Mouse (Mus musculus) hindbrain, embryonic 12.5 days (tissue): ENCODE data around the gene Aph1b. TPM values are rescaled to one million over a fixed set of nuclear protein-coding genes. Genes with fewer than 3 reads are reported as not detected.
"Not testable (repeated sequence)": the region's sequence is repeated elsewhere in the genome, so short reads cannot be mapped to it uniquely, and the experiment has no call there.

Experiments used
- ATAC-seq: fragments of 200-750 bp; cut with Nextera tagmentation; 2 replicates; pipeline ENCODE4 v1.8.0; 2017; ENCODE audit warnings: moderate TSS enrichment; ENCODE audit not compliant: low FRiP score
- H3K27ac ChIP-seq: fragments of 300-500 bp; sonication (generic); 2 replicates; pipeline ENCODE4 v1.5.1; 2016; ENCODE audit warnings: mild to moderate bottlenecking
- H3K27me3 ChIP-seq: fragments of 300-500 bp; sonication (generic); 2 replicates; pipeline ENCODE4 v1.6.1; 2016; ENCODE audit warnings: mild to moderate bottlenecking
- H3K36me3 ChIP-seq: fragments of 300-500 bp; sonication (generic); 2 replicates; pipeline ENCODE4 v1.6.1; 2016; ENCODE audit warnings: mild to moderate bottlenecking
- H3K4me1 ChIP-seq: fragments of 300-500 bp; sonication (generic); 2 replicates; pipeline ENCODE4 v1.6.1; 2016
- H3K4me2 ChIP-seq: fragments of 300-500 bp; sonication (generic); replicated peaks from 2 replicates; pipeline ENCODE4 v1.6.1; 2016; ENCODE audit warnings: mild to moderate bottlenecking
- H3K4me3 ChIP-seq: fragments of 300-500 bp; sonication (generic); 2 replicates; pipeline ENCODE4 v1.5.1; 2016; ENCODE audit warnings: mild to moderate bottlenecking
- H3K9ac ChIP-seq: fragments of 300-500 bp; sonication (generic); 2 replicates; pipeline ENCODE4 v1.6.1; 2016; ENCODE audit warnings: mild to moderate bottlenecking, moderate library complexity
- H3K9me3 ChIP-seq: fragments of 300-500 bp; sonication (generic); replicated peaks from 2 replicates; pipeline ENCODE4 v1.6.1; 2016; ENCODE audit warnings: mild to moderate bottlenecking
- WGBS: fragments of 180-500 bp; shearing (Covaris S2); methylation state at CpG from one replicate; pipeline ENCODE4 v1.1.7; 2016; 5-methylcytosine and 5-hydroxymethylcytosine counted together
- polyA plus RNA-seq: library from polyadenylated mRNA; unstranded; fragments of >200 nt; fragmentation: Nextera tagmentation; extraction: Ambion mirVana; gene quantifications from 2 replicates; pipeline ENCODE4 v1.2.1, GENCODE M21; 2016

The Aph1b gene
- polyA plus RNA-seq = 19.6 and 20.5 TPM in 2 replicates

DNA sequence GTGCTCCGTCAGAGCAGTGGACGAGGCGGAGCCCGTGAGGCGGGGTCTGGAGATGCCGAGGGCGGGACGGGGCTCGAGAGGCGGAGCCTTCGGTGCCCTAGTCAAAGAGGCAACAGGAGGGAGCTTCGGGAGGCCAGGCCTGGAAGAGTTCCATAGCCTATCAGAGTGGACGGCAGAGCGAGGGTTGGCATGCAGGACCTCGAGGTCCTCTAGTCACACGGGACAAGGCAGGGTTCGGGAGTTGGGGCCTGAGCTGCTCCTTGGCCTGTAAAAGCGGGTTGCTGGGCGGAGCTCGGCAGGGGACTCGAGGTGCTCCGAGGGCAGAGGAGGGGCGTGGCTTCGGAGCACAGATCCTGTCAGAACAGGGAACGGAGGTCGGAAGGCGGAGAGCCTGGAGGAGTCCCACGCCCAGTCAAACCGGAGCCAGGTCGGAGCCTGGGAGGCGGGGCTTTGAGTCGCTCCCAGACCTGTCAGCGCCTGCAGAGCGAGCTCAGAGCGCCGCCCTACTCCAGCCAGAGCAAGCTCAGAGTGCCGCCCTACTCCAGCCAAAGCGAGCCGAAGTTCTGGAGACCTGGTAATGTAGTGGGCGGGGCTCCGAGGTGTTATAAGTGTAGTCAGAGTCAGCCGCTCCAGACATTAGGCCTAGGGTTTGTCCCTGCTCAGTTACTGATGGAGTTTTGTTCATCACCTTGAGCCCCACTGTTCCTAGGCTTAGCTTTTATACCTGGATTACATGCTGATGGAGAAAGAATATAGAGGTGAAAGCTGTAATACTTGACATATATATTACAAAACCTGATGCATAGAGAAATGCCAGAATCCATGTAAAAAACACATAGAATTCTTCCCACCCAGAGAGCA lies at the start of gene Aph1b:
Gene Aph1b (minus strand): TSS at position 27 of the 861 bp plus-strand sequence.
- no peaks in the 10 kb centered on the region for H3K9me3 ChIP-seq
- H3K36me3 ChIP-seq = no peaks in the 10 kb centered on the region
- H3K4me3 ChIP-seq = peak within 1 kb of the TSS; percentile 51
- H3K27ac ChIP-seq = peak within 1 kb of the TSS; percentile 83
- peak within 1 kb of the TSS; percentile 62 for H3K4me2 ChIP-seq
- H3K4me1 ChIP-seq = peaks cover 8% of the 10 kb centered on the region
- WGBS = under 1% methylated on average over 41 of the region's 42 CpGs
- H3K9ac ChIP-seq = peak within 1 kb of the TSS; percentile 70
- peak; percentile 99 for ATAC-seq
- no peaks in the 10 kb centered on the region for H3K27me3 ChIP-seq

DNA sequence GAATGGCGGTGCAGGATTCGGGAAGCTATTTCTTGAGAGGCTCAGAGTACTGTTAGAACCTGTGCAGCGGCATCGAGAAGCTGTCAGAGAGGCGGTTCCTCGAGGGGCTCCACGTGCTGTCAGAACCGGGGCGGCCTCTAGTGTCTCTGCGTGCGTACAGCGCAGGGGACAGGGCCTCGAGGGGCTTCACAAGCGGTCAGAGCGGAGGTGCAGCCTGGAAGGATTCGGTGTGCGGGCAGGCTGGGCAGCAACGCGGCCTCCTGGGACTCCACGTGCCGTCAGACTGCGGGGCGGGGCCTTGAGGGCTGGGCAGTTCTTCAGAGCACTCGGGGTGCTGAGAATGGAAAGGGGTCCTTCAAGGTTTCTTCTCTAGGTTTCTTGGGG lies 39.8 kb upstream of the Aph1b start:
- Histone ChIP-seq H3K4me2 (peak overlapping the region; percentile 89), H3K27me3 (peaks cover 11% of the 10 kb centered on the region; the same call in 1 of the 2 replicates), H3K36me3 (no peaks in the 10 kb centered on the region), H3K27ac (0 out of 2 replicates have a peak overlapping the region, but pooled peaks have one; percentile 30), H3K4me3 (peak overlapping the region; percentile 54), H3K9me3 (no peaks in the 10 kb centered on the region), H3K9ac (peak overlapping the region; percentile 51), H3K4me1 (peaks cover 13% of the 10 kb centered on the region)
- peak; percentile 80 for ATAC-seq
- 1% methylated on average over 24 of the region's 24 CpGs for WGBS

GRCm38 (mm10) chr9:66834318-66835096 lies 39.2 kb upstream of the Aph1b start, which contains the start of gene Aph1c:
Gene Aph1c (minus strand): TSS chr9:66834726.
- Histone ChIP-seq H3K9ac (peak within 1 kb of the TSS; percentile 53), H3K27me3 (peaks cover 11% of the 10 kb centered on the region; the same call in 1 of the 2 replicates), H3K36me3 (no peaks in the 10 kb centered on the region), H3K9me3 (no peaks in the 10 kb centered on the region), H3K4me1 (peaks cover 13% of the 10 kb centered on the region), H3K27ac (0 out of 2 replicates have a peak within 1 kb of the TSS, but pooled peaks have one; percentile 30), H3K4me2 (peak within 1 kb of the TSS; percentile 89), H3K4me3 (peak within 1 kb of the TSS; percentile 54)
- peak; percentile 99 for ATAC-seq
- under 1% methylated on average over 58 of the region's 58 CpGs for WGBS

GRCm38 (mm10) chr9:66833851-66834250 lies 38.6 kb upstream of the Aph1b start:
- no peak overlapping the region for H3K27ac ChIP-seq
- H3K4me3 ChIP-seq = peak overlapping the region; percentile 54
- H3K4me1 ChIP-seq = peaks cover 13% of the 10 kb centered on the region
- no peak for ATAC-seq
- H3K27me3 ChIP-seq = peaks cover 11% of the 10 kb centered on the region; the same call in 1 of the 2 replicates
- H3K36me3 ChIP-seq = no peaks in the 10 kb centered on the region
- H3K9ac ChIP-seq = peak overlapping the region; percentile 53; the same call in 1 of the 2 replicates
- H3K4me2 ChIP-seq = peak overlapping the region; percentile 89
- no peaks in the 10 kb centered on the region for H3K9me3 ChIP-seq
- 20% methylated on average over 7 of the region's 7 CpGs for WGBS

- no peaks in the 10 kb centered on the region for H3K36me3 ChIP-seq
- H3K9ac ChIP-seq = no peak overlapping the region
- H3K9me3 ChIP-seq = no peaks in the 10 kb centered on the region
- H3K4me3 ChIP-seq = no peak overlapping the region
- no peak for ATAC-seq
- peaks cover 11% of the 10 kb centered on the region; the same call in 1 of the 2 replicates for H3K27me3 ChIP-seq
- WGBS = 62% methylated on average over 4 of the region's 4 CpGs
- peaks cover 13% of the 10 kb centered on the region for H3K4me1 ChIP-seq
- H3K27ac ChIP-seq = no peak overlapping the region
- H3K4me2 ChIP-seq = no peak overlapping the region
These were observed 37.1 kb upstream of the Aph1b start for GRCm38 (mm10) chr9:66832366-66832908.

- H3K4me1 ChIP-seq = no peaks in the 10 kb centered on the region
- no peak overlapping the region for H3K4me2 ChIP-seq
- H3K4me3 ChIP-seq = no peak overlapping the region
- ATAC-seq = no peak
- H3K36me3 ChIP-seq = no peaks in the 10 kb centered on the region
- no peaks in the 10 kb centered on the region for H3K27me3 ChIP-seq
- H3K9me3 ChIP-seq = no peaks in the 10 kb centered on the region
- WGBS = 52% methylated on average over 1 of the region's 1 CpGs
- no peak overlapping the region for H3K27ac ChIP-seq
- no peak overlapping the region for H3K9ac ChIP-seq
These were observed 30.7 kb upstream of the Aph1b start for GRCm38 (mm10) chr9:66825990-66826389.

DNA sequence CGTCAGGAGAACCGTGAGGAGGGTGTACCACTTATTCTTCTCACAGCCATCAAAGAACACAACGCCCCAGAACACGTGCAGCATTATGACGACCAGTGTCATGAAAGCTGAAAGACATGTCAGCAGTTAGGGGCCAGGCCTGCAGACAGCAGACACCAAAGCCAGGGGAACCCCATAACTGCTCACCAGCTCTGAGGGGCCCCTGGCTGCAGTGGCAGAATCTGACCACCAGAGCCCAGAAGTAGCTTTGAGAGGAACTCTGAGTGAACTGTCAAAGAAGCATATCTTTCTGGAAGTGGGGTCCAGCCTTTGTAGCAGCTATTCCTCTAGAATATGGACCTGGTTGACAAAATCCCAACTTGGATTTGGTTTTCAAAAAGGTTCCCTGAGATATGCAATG lies 27.0 kb upstream of the Aph1b start:
- H3K9me3 ChIP-seq, H3K4me3 ChIP-seq, H3K4me1 ChIP-seq, H3K36me3 ChIP-seq, H3K9ac ChIP-seq, H3K27me3 ChIP-seq, H3K27ac ChIP-seq, ATAC-seq, H3K4me2 ChIP-seq: not testable (repeated sequence)
- 100% methylated on average over 2 of the region's 5 CpGs for WGBS

DNA sequence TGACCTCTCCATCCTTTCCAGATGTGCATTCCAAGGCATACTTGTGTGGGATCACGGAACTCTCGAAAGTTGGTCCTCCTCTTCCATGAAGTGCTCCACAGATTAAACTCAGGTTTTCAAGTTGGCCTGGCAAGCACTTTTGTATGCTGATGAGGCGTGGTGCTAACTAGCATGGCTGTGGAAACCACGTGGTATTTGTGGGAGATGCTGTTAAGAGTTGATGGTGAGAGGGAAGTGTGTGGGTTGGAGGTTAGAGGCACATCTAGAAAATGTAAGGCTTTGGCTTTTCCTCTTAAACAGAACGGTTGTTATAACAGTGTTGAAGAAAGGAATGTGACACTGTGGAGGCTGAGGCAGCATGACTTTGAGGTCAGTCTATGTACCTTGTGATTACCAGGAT lies 25.7 kb upstream of the Aph1b start:
- H3K27ac ChIP-seq = no peak overlapping the region
- no peaks in the 10 kb centered on the region for H3K4me1 ChIP-seq
- ATAC-seq = no peak
- H3K36me3 ChIP-seq = no peaks in the 10 kb centered on the region
- no peak overlapping the region for H3K9ac ChIP-seq
- no peaks in the 10 kb centered on the region for H3K9me3 ChIP-seq
- H3K4me3 ChIP-seq = no peak overlapping the region
- 80% methylated on average over 5 of the region's 5 CpGs for WGBS
- H3K4me2 ChIP-seq = no peak overlapping the region
- no peaks in the 10 kb centered on the region for H3K27me3 ChIP-seq

GRCm38 (mm10) chr9:66813392-66813791 lies 18.1 kb upstream of the Aph1b start:
- Histone ChIP-seq H3K27ac (no peak overlapping the region), H3K36me3 (no peaks in the 10 kb centered on the region), H3K4me1 (peaks cover 3% of the 10 kb centered on the region), H3K4me3 (no peak overlapping the region), H3K9ac (no peak overlapping the region), H3K27me3 (no peaks in the 10 kb centered on the region), H3K9me3 (no peaks in the 10 kb centered on the region), H3K4me2 (no peak overlapping the region)
- no peak for ATAC-seq
- 12% methylated on average over 2 of the region's 2 CpGs for WGBS

DNA sequence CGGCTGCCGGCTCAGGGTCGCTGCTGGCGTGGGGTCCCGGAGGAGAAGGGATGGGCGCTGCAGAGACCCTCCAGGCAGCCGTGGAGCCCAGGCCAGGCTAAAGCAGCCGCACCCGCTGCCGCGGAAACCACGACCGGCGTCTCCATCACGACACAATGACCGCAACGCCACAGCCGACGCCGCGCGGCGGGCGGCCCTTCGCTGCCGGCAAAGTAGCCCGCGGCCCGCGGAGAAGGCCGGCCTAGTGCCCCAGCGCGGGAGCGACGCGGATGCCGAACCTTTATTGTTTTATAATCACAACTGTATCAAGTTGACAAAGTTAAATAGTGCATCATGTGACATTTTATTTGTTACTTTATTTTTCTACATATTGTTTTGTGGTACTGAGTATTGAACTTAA lies 10.7 kb upstream of the Aph1b start:
- Histone ChIP-seq H3K4me2 (peak overlapping the region; percentile 54), H3K27me3 (peaks cover 29% of the 10 kb centered on the region), H3K9ac (peak overlapping the region; percentile 54; the same call in 1 of the 2 replicates), H3K4me3 (peak overlapping the region; percentile 32)
- H3K27ac ChIP-seq, ATAC-seq, H3K4me1 ChIP-seq, H3K36me3 ChIP-seq, H3K9me3 ChIP-seq: not testable (repeated sequence)
- 5% methylated on average over 16 of the region's 37 CpGs for WGBS

DNA sequence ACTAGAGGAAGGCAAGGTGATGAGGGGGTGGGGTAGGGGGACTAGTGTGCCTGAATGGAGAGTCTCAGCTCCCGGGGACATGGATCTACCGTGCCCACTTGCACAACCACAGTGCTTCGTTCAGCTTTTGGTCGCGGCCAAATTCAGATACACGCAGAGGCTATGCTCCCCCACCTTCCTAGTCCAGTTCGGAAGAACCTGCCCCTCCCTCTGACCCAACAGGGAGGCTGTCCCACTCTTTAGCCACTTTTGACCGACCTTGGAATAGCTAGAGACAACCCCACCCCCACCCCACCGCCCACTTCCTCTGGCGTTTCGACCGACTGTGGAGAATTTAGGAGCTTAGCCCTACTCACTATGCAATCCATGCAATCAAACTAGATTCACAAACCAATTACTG lies 6.7 kb upstream of the Aph1b start:
- Histone ChIP-seq H3K4me1 (no peaks in the 10 kb centered on the region), H3K4me3 (no peak overlapping the region), H3K27ac (no peak overlapping the region), H3K36me3 (no peaks in the 10 kb centered on the region), H3K9me3 (no peaks in the 10 kb centered on the region), H3K27me3 (peaks cover 25% of the 10 kb centered on the region), H3K4me2 (no peak overlapping the region), H3K9ac (no peak overlapping the region)
- WGBS = 54% methylated on average over 12 of the region's 12 CpGs
- no peak for ATAC-seq

DNA sequence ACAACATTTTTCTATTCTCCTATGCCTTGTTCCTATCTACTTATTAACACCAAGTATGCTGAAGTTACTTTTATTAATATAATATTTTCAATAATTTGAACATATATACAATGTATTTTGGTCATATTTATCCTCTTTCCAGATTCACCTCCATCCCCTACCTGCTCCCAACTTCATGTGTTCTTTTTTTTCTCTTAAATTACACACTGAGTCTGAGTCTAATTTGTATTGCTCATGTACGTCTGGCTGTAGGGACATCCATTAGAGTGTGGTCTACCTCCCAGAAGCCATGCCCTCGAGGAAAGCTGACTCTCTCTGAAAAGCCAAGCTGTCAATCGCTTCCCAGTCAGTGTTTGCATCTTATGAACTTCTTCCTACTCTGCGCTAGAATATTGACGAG lies 1.4 kb upstream of the Aph1b start, which contains the start of gene Gm10647:
Gene Gm10647 (plus strand): TSS at position 301 of the 400 bp plus-strand sequence.
- H3K27me3 ChIP-seq = no peaks in the 10 kb centered on the region
- H3K9ac ChIP-seq = peak within 1 kb of the TSS; percentile 70
- H3K4me1 ChIP-seq = peaks cover 8% of the 10 kb centered on the region
- H3K27ac ChIP-seq = peak within 1 kb of the TSS; percentile 83
- WGBS = 80% methylated on average over 5 of the region's 5 CpGs
- H3K9me3 ChIP-seq = no peaks in the 10 kb centered on the region
- ATAC-seq = no peak
- H3K36me3 ChIP-seq = no peaks in the 10 kb centered on the region
- peak within 1 kb of the TSS; percentile 51 for H3K4me3 ChIP-seq
- peak within 1 kb of the TSS; percentile 62 for H3K4me2 ChIP-seq
